Mouse (Mus musculus) heart, embryonic 10.5 days (tissue): ENCODE measurements around the gene Gm20388. TPM values are rescaled to one million over a fixed set of nuclear protein-coding genes. Genes with fewer than 3 reads are reported as not detected.

Experiments
- DNase-seq: peaks from one replicate; pipeline ENCODE4 v3.0.0-alpha.2; 2017; ENCODE audit warnings: low spot score
- H3K27ac ChIP-seq: fragments of 300-500 bp; sonication (generic); 2 replicates; pipeline ENCODE4 v1.5.1; 2016; ENCODE audit warnings: mild to moderate bottlenecking
- H3K27me3 ChIP-seq: fragments of 300-500 bp; sonication (generic); 2 replicates; pipeline ENCODE4 v1.6.1; 2016; ENCODE audit warnings: mild to moderate bottlenecking; ENCODE audit not compliant: poor library complexity, insufficient read depth, severe bottlenecking
- H3K36me3 ChIP-seq: fragments of 300-500 bp; sonication (generic); 2 replicates; pipeline ENCODE4 v1.6.1; 2016; ENCODE audit warnings: mild to moderate bottlenecking, moderate library complexity
- H3K4me1 ChIP-seq: fragments of 300-500 bp; sonication (generic); 2 replicates; pipeline ENCODE4 v1.6.1; 2016; ENCODE audit warnings: mild to moderate bottlenecking
- H3K4me3 ChIP-seq: fragments of 300-500 bp; sonication (generic); 2 replicates; pipeline ENCODE4 v1.5.1; 2016; ENCODE audit warnings: mild to moderate bottlenecking, moderate library complexity
- H3K9me3 ChIP-seq: fragments of 300-500 bp; sonication (generic); 2 replicates; pipeline ENCODE4 v1.6.1; 2016; ENCODE audit warnings: mild to moderate bottlenecking, moderate library complexity
- whole genome bisulfite sequencing: fragments of 180-500 bp; shearing (Covaris S2); methylation state at CpG from one replicate; pipeline ENCODE4 v1.1.7; 2016; 5-methylcytosine and 5-hydroxymethylcytosine counted together
- polyA plus RNA-seq: library from polyadenylated mRNA; unstranded; fragments of >200 nt; fragmentation: Nextera tagmentation; extraction: Ambion mirVana; gene quantifications from 2 replicates; pipeline ENCODE4 v1.2.1, GENCODE M21; 2016

The Gm20388 gene
- polyA plus RNA-seq, 1 experiment from 2014 or later = 4.5 TPM

- peak overlapping the region; percentile 22; the same call in 1 of the 2 replicates for H3K4me3 ChIP-seq
- H3K4me1 ChIP-seq = peaks cover 86% of the 10 kb centered on the region
- 20% methylated on average over 4 of the region's 4 CpGs for WGBS
- no peak for DNase-seq
- no peaks in the 10 kb centered on the region for H3K27me3 ChIP-seq
- peak overlapping the region; percentile 84; the same call in 1 of the 2 replicates for H3K27ac ChIP-seq
- no peaks in the 10 kb centered on the region for H3K36me3 ChIP-seq
- no peaks in the 10 kb centered on the region for H3K9me3 ChIP-seq
Measured at GRCm38 (mm10) chr8:120492881-120493220, 582.2 kb downstream of the Gm20388 start.

- Histone ChIP-seq H3K4me3 (peak overlapping the region; percentile 22; the same call in 1 of the 2 replicates), H3K4me1 (peaks cover 96% of the 10 kb centered on the region), H3K27me3 (no peaks in the 10 kb centered on the region), H3K36me3 (no peaks in the 10 kb centered on the region), H3K27ac (peak overlapping the region; percentile 84), H3K9me3 (no peaks in the 10 kb centered on the region)
- 53% methylated on average over 16 of the region's 16 CpGs for WGBS
- DNase-seq = no peak
Measured at GRCm38 (mm10) chr8:120493508-120494464, 583.1 kb downstream of the Gm20388 start.

GRCm38 (mm10) chr8:120494903-120495302 is 584.3 kb downstream of the Gm20388 start:
- Histone ChIP-seq H3K9me3 (no peaks in the 10 kb centered on the region), H3K4me1 (peaks cover 98% of the 10 kb centered on the region), H3K36me3 (no peaks in the 10 kb centered on the region), H3K27me3 (no peaks in the 10 kb centered on the region), H3K27ac (peak overlapping the region; percentile 84), H3K4me3 (0 out of 2 replicates have a peak overlapping the region, but pooled peaks have one; percentile 31)
- 49% methylated on average over 15 of the region's 15 CpGs for WGBS
- DNase-seq = no peak

- Histone ChIP-seq H3K9me3 (no peaks in the 10 kb centered on the region), H3K36me3 (no peaks in the 10 kb centered on the region), H3K4me3 (no peak overlapping the region), H3K27me3 (no peaks in the 10 kb centered on the region), H3K27ac (peak overlapping the region; percentile 84; the same call in 1 of the 2 replicates), H3K4me1 (peaks cover 98% of the 10 kb centered on the region)
- no peak for DNase-seq
- WGBS = 65% methylated on average over 5 of the region's 5 CpGs
Measured at GRCm38 (mm10) chr8:120495461-120495860, 584.8 kb downstream of the Gm20388 start.

GRCm38 (mm10) chr8:120496478-120496877 is 585.8 kb downstream of the Gm20388 start:
- WGBS = 94% methylated on average over 15 of the region's 15 CpGs
- Histone ChIP-seq H3K9me3 (no peaks in the 10 kb centered on the region), H3K4me3 (no peak overlapping the region), H3K27me3 (no peaks in the 10 kb centered on the region), H3K27ac (peak overlapping the region; percentile 95; the same call in 1 of the 2 replicates), H3K4me1 (peaks cover 98% of the 10 kb centered on the region), H3K36me3 (no peaks in the 10 kb centered on the region)
- DNase-seq = no peak

- Histone ChIP-seq H3K9me3 (no peaks in the 10 kb centered on the region), H3K27me3 (no peaks in the 10 kb centered on the region), H3K4me1 (peaks cover 98% of the 10 kb centered on the region), H3K36me3 (no peaks in the 10 kb centered on the region), H3K4me3 (peak overlapping the region; percentile 57), H3K27ac (peak overlapping the region; percentile 95)
- DNase-seq = no peak
- 24% methylated on average over 11 of the region's 11 CpGs for WGBS
Measured at GRCm38 (mm10) chr8:120497503-120497946, 586.9 kb downstream of the Gm20388 start.

- Histone ChIP-seq H3K27ac (peak overlapping the region; percentile 95), H3K36me3 (no peaks in the 10 kb centered on the region), H3K27me3 (no peaks in the 10 kb centered on the region), H3K9me3 (no peaks in the 10 kb centered on the region), H3K4me3 (peak overlapping the region; percentile 57), H3K4me1 (peaks cover 98% of the 10 kb centered on the region)
- DNase-seq = peak; percentile 96
- 6% methylated on average over 4 of the region's 4 CpGs for WGBS
Measured at GRCm38 (mm10) chr8:120498349-120498831, 587.7 kb downstream of the Gm20388 start.

- Histone ChIP-seq H3K36me3 (no peaks in the 10 kb centered on the region), H3K4me1 (peaks cover 98% of the 10 kb centered on the region), H3K27ac (peak overlapping the region; percentile 95), H3K4me3 (peak overlapping the region; percentile 57), H3K9me3 (no peaks in the 10 kb centered on the region), H3K27me3 (no peaks in the 10 kb centered on the region)
- peak; percentile 95 for DNase-seq
- WGBS = 10% methylated on average over 9 of the region's 9 CpGs
Measured at GRCm38 (mm10) chr8:120498926-120499605, 588.4 kb downstream of the Gm20388 start.

- no peak for DNase-seq
- peaks cover 98% of the 10 kb centered on the region for H3K4me1 ChIP-seq
- WGBS = 82% methylated on average over 8 of the region's 8 CpGs
- H3K4me3 ChIP-seq = no peak overlapping the region
- H3K27ac ChIP-seq = peak overlapping the region; percentile 73
- H3K9me3 ChIP-seq = no peaks in the 10 kb centered on the region
- no peaks in the 10 kb centered on the region for H3K36me3 ChIP-seq
- H3K27me3 ChIP-seq = no peaks in the 10 kb centered on the region
Measured at GRCm38 (mm10) chr8:120500701-120501261, 590.1 kb downstream of the Gm20388 start.

GRCm38 (mm10) chr8:120501426-120501825 is 590.8 kb downstream of the Gm20388 start:
- 87% methylated on average over 5 of the region's 5 CpGs for WGBS
- H3K36me3 ChIP-seq = no peaks in the 10 kb centered on the region; the same call in 1 of the 2 replicates
- peaks cover 99% of the 10 kb centered on the region for H3K4me1 ChIP-seq
- no peaks in the 10 kb centered on the region for H3K9me3 ChIP-seq
- H3K27ac ChIP-seq = peak overlapping the region; percentile 73
- no peak overlapping the region for H3K4me3 ChIP-seq
- no peaks in the 10 kb centered on the region for H3K27me3 ChIP-seq
- no peak for DNase-seq

GRCm38 (mm10) chr8:120502428-120502827 is 591.8 kb downstream of the Gm20388 start:
- Histone ChIP-seq H3K27ac (peak overlapping the region; percentile 19; the same call in 1 of the 2 replicates), H3K9me3 (no peaks in the 10 kb centered on the region)
- 60% methylated on average over 5 of the region's 5 CpGs for WGBS

GRCm38 (mm10) chr8:120504251-120505081 is 593.8 kb downstream of the Gm20388 start:
- WGBS = 6% methylated on average over 20 of the region's 20 CpGs
- no peaks in the 10 kb centered on the region for H3K9me3 ChIP-seq
- H3K27ac ChIP-seq = peak overlapping the region; percentile 83
- peaks cover 98% of the 10 kb centered on the region for H3K4me1 ChIP-seq
- H3K27me3 ChIP-seq = no peaks in the 10 kb centered on the region
- DNase-seq = peak; percentile 91
- peak overlapping the region; percentile 45 for H3K4me3 ChIP-seq
- no peaks in the 10 kb centered on the region; the same call in 1 of the 2 replicates for H3K36me3 ChIP-seq

More at GRCm38 (mm10) chr8:120502428-120502827, 591.8 kb downstream of the Gm20388 start:
- no peak for DNase-seq
- H3K4me3 ChIP-seq = no peak overlapping the region
- peaks cover 98% of the 10 kb centered on the region for H3K4me1 ChIP-seq
- no peaks in the 10 kb centered on the region; the same call in 1 of the 2 replicates for H3K36me3 ChIP-seq
- H3K27me3 ChIP-seq = no peaks in the 10 kb centered on the region
